Mouse (Mus musculus): ENCODE measurements around the gene Lpcat2b. TPM values are rescaled to one million over a fixed set of nuclear protein-coding genes. Genes with fewer than 3 reads are reported as not detected.

Lpcat2b gene
- polyA plus RNA-seq, 1 experiment, result not detected

- no peak overlapping the region for H3ac ChIP-seq (ENCODE audit: control insufficient read depth, insufficient read length)
These were observed 26.0 kb upstream of the Lpcat2b start for GRCm38 (mm10) chr5:107405361-107405760.

GRCm38 (mm10) chr5:107410305-107410704 is 21.0 kb upstream of the Lpcat2b start:
- TF ChIP-seq SRF (IDR thresholded peaks at IDR 0.05; ENCODE audit: control insufficient read depth, insufficient read length, low read depth) (no peak), TCF12 (IDR thresholded peaks at IDR 0.05; ENCODE audit: insufficient read depth, poor library complexity, severe bottlenecking) (no peak), MAX (IDR thresholded peaks at IDR 0.05; ENCODE audit: low read depth) (no peak), POLR2AphosphoS2 (IDR thresholded peaks at IDR 0.05; ENCODE audit: insufficient read length, low read depth) (no peak)
- Histone ChIP-seq H3K36me3 (ENCODE audit: control insufficient read depth, insufficient read depth) (no peaks in the 10 kb centered on the region), H3K79me2 (ENCODE audit: control insufficient read depth, insufficient read depth) (no peaks in the 10 kb centered on the region), H3K27me3 (ENCODE audit: control insufficient read depth, insufficient read depth, insufficient read length) (peaks cover 8% of the 10 kb centered on the region), H3K4me2 (ENCODE audit: low read depth) (no peak overlapping the region), H3ac (ENCODE audit: control insufficient read depth, insufficient read length) (no peak overlapping the region), H3K4me3 (no peak overlapping the region)

More at GRCm38 (mm10) chr5:107405361-107405760, 26.0 kb upstream of the Lpcat2b start:
- H3K4me2 ChIP-seq (ENCODE audit: low read depth), result no peak overlapping the region
- H3K4me3 ChIP-seq, result no peak overlapping the region
- TF ChIP-seq REST (IDR thresholded peaks at IDR 0.05; ENCODE audit: insufficient read depth, insufficient read length), result no peak
- no peak for TF ChIP-seq E2F4 (IDR thresholded peaks at IDR 0.05; ENCODE audit: insufficient read depth)
- TF ChIP-seq POLR2AphosphoS2 (IDR thresholded peaks at IDR 0.05; ENCODE audit: insufficient read length, low read depth), result no peak
- no peak for TF ChIP-seq USF1 (IDR thresholded peaks at IDR 0.05; ENCODE audit: low read depth)
- no peak for TF ChIP-seq TCF3 (IDR thresholded peaks at IDR 0.05; ENCODE audit: insufficient read length, low read depth)
- no peak for TF ChIP-seq MYOG (IDR thresholded peaks at IDR 0.05; ENCODE audit: control insufficient read depth in 1 of 3, insufficient read depth in 1 of 3, insufficient read length in 2 of 3, low read depth in 2 of 3)
- no peak for TF ChIP-seq MAX (IDR thresholded peaks at IDR 0.05; ENCODE audit: low read depth)
- no peak for TF ChIP-seq MYOD1 (IDR thresholded peaks at IDR 0.05; ENCODE audit: control insufficient read depth in 1 of 3, insufficient read length in 2 of 3, low read depth in 2 of 3)
- no peak for TF ChIP-seq POLR2A (IDR thresholded peaks at IDR 0.05; ENCODE audit: insufficient read length, low read depth)
- no peak for TF ChIP-seq SRF (IDR thresholded peaks at IDR 0.05; ENCODE audit: control insufficient read depth, insufficient read length, low read depth)
- no peak for TF ChIP-seq TCF12 (IDR thresholded peaks at IDR 0.05; ENCODE audit: insufficient read depth, poor library complexity, severe bottlenecking)
- TF ChIP-seq CEBPB (IDR thresholded peaks at IDR 0.05; ENCODE audit: insufficient read depth, poor library complexity, severe bottlenecking), result no peak
- no peaks in the 10 kb centered on the region for H3K79me2 ChIP-seq (ENCODE audit: control insufficient read depth, insufficient read depth)
- no peaks in the 10 kb centered on the region for H3K36me3 ChIP-seq (ENCODE audit: control insufficient read depth, insufficient read depth)
- peaks cover 37% of the 10 kb centered on the region for H3K27me3 ChIP-seq (ENCODE audit: control insufficient read depth, insufficient read depth, insufficient read length)

GRCm38 (mm10) chr5:107411326-107411725 is 20.0 kb upstream of the Lpcat2b start:
- Histone ChIP-seq H3K36me3 (ENCODE audit: control insufficient read depth, insufficient read depth) (no peaks in the 10 kb centered on the region), H3K4me2 (ENCODE audit: low read depth) (peak overlapping the region; percentile 39), H3K4me3 (no peak overlapping the region), H3K79me2 (ENCODE audit: control insufficient read depth, insufficient read depth) (no peaks in the 10 kb centered on the region), H3ac (ENCODE audit: control insufficient read depth, insufficient read length) (no peak overlapping the region), H3K27me3 (ENCODE audit: control insufficient read depth, insufficient read depth, insufficient read length) (peaks cover 4% of the 10 kb centered on the region)
- TF ChIP-seq TCF12 (IDR thresholded peaks at IDR 0.05; ENCODE audit: insufficient read depth, poor library complexity, severe bottlenecking) (peak; percentile 65), POLR2AphosphoS2 (IDR thresholded peaks at IDR 0.05; ENCODE audit: insufficient read length, low read depth) (no peak), SRF (IDR thresholded peaks at IDR 0.05; ENCODE audit: control insufficient read depth, insufficient read length, low read depth) (no peak), TCF3 (IDR thresholded peaks at IDR 0.05; ENCODE audit: insufficient read length, low read depth) (peak; percentile 9), REST (IDR thresholded peaks at IDR 0.05; ENCODE audit: insufficient read depth, insufficient read length) (no peak), MAX (IDR thresholded peaks at IDR 0.05; ENCODE audit: low read depth) (no peak), MYOG (IDR thresholded peaks at IDR 0.05; ENCODE audit: control insufficient read depth in 1 of 3, insufficient read depth in 1 of 3, insufficient read length in 2 of 3, low read depth in 2 of 3) (peak in 2 of 3 experiments; percentile 84 to 92), MYOD1 (IDR thresholded peaks at IDR 0.05; ENCODE audit: control insufficient read depth in 1 of 3, insufficient read length in 2 of 3, low read depth in 2 of 3) (peak; percentile 61 to 80 (median 69)), USF1 (IDR thresholded peaks at IDR 0.05; ENCODE audit: low read depth) (no peak), CEBPB (IDR thresholded peaks at IDR 0.05; ENCODE audit: insufficient read depth, poor library complexity, severe bottlenecking) (no peak), POLR2A (IDR thresholded peaks at IDR 0.05; ENCODE audit: insufficient read length, low read depth) (no peak), E2F4 (IDR thresholded peaks at IDR 0.05; ENCODE audit: insufficient read depth) (no peak)

- Histone ChIP-seq H3ac (ENCODE audit: control insufficient read depth, insufficient read length) (no peak overlapping the region), H3K4me2 (ENCODE audit: low read depth) (no peak overlapping the region), H3K27me3 (ENCODE audit: control insufficient read depth, insufficient read depth, insufficient read length) (no peaks in the 10 kb centered on the region), H3K36me3 (ENCODE audit: control insufficient read depth, insufficient read depth) (no peaks in the 10 kb centered on the region), H3K4me3 (no peak overlapping the region), H3K79me2 (ENCODE audit: control insufficient read depth, insufficient read depth) (no peaks in the 10 kb centered on the region)
- TF ChIP-seq MYOD1 (IDR thresholded peaks at IDR 0.05; ENCODE audit: control insufficient read depth in 1 of 3, insufficient read length in 2 of 3, low read depth in 2 of 3) (no peak), SRF (IDR thresholded peaks at IDR 0.05; ENCODE audit: control insufficient read depth, insufficient read length, low read depth) (no peak), POLR2AphosphoS2 (IDR thresholded peaks at IDR 0.05; ENCODE audit: insufficient read length, low read depth) (no peak), CEBPB (IDR thresholded peaks at IDR 0.05; ENCODE audit: insufficient read depth, poor library complexity, severe bottlenecking) (no peak), TCF12 (IDR thresholded peaks at IDR 0.05; ENCODE audit: insufficient read depth, poor library complexity, severe bottlenecking) (no peak), TCF3 (IDR thresholded peaks at IDR 0.05; ENCODE audit: insufficient read length, low read depth) (no peak), MYOG (IDR thresholded peaks at IDR 0.05; ENCODE audit: control insufficient read depth in 1 of 3, insufficient read depth in 1 of 3, insufficient read length in 2 of 3, low read depth in 2 of 3) (no peak), E2F4 (IDR thresholded peaks at IDR 0.05; ENCODE audit: insufficient read depth) (no peak), REST (IDR thresholded peaks at IDR 0.05; ENCODE audit: insufficient read depth, insufficient read length) (no peak), MAX (IDR thresholded peaks at IDR 0.05; ENCODE audit: low read depth) (no peak), POLR2A (IDR thresholded peaks at IDR 0.05; ENCODE audit: insufficient read length, low read depth) (no peak), USF1 (IDR thresholded peaks at IDR 0.05; ENCODE audit: low read depth) (no peak)
These were observed 19.1 kb upstream of the Lpcat2b start for GRCm38 (mm10) chr5:107412285-107412684.

- no peaks in the 10 kb centered on the region for H3K27me3 ChIP-seq (ENCODE audit: control insufficient read depth, insufficient read depth, insufficient read length)
- no peak overlapping the region for H3ac ChIP-seq (ENCODE audit: control insufficient read depth, insufficient read length)
- H3K79me2 ChIP-seq (ENCODE audit: control insufficient read depth, insufficient read depth), result no peaks in the 10 kb centered on the region
- TF ChIP-seq POLR2A (IDR thresholded peaks at IDR 0.05; ENCODE audit: insufficient read length, low read depth) (no peak), SRF (IDR thresholded peaks at IDR 0.05; ENCODE audit: control insufficient read depth, insufficient read length, low read depth) (no peak), REST (IDR thresholded peaks at IDR 0.05; ENCODE audit: insufficient read depth, insufficient read length) (no peak), E2F4 (IDR thresholded peaks at IDR 0.05; ENCODE audit: insufficient read depth) (no peak)
- H3K4me3 ChIP-seq, result no peak overlapping the region
- H3K4me2 ChIP-seq (ENCODE audit: low read depth), result no peak overlapping the region
- H3K36me3 ChIP-seq (ENCODE audit: control insufficient read depth, insufficient read depth), result no peaks in the 10 kb centered on the region
These were observed 16.3 kb upstream of the Lpcat2b start for GRCm38 (mm10) chr5:107415098-107415497.
